Mouse (Mus musculus) cerebellum, adult (tissue): Measurements from ENCODE around the gene Bmyc.
"Not testable (repeated sequence)": the region's sequence is repeated elsewhere in the genome, so short reads cannot be mapped to it uniquely, and the experiment has no call there.

Source experiments
- ATAC-seq: cut with Nextera tagmentation; 2 replicates; pipeline ENCODE4 v1.9.2; 2017; ENCODE audit warnings: mild to moderate bottlenecking, moderate library complexity, mixed read lengths; ENCODE audit not compliant: insufficient number of reproducible peaks, low FRiP score, low TSS enrichment

Gene Bmyc

DNA sequence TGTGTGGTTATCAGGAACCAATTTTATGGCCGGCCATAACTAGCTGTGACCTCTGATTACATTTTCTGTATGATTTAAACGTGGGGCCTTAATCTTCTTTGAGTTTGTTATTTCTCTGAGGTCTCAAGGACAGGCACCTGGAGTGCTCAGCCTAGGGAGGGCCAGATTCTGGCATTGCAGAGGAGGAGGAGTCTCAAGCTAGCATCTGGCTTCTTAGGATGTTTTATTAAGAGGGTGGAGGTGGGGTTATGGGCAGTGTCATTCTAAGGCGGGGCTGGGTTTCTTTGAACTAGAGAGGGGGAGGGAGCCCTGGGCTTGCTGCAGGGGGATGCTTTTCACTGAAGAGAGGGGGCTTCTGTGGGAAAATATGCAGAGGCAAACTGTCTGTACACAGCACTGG, 5.1 kb downstream of the Bmyc start:
- not testable (repeated sequence) for ATAC-seq

DNA sequence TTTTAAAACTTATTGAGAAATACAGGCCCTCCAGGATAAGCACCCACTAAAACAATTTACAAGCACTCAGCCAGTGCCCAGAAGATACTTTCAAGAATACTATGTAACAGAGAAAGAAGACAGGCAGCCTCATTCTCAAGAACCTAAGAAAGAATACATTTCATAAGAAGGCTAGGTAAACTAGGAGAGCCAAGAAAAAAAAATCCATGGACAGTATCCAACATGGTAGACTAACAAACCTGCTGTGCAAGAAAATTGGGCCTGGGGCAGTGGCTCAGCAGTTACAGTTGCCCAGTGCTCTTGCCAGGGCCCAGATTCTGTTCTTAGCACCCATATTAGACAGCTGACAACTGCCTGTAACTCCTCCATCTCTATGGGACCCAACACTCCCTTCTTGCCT, 10.7 kb downstream of the Bmyc start:
- no peak for ATAC-seq

DNA sequence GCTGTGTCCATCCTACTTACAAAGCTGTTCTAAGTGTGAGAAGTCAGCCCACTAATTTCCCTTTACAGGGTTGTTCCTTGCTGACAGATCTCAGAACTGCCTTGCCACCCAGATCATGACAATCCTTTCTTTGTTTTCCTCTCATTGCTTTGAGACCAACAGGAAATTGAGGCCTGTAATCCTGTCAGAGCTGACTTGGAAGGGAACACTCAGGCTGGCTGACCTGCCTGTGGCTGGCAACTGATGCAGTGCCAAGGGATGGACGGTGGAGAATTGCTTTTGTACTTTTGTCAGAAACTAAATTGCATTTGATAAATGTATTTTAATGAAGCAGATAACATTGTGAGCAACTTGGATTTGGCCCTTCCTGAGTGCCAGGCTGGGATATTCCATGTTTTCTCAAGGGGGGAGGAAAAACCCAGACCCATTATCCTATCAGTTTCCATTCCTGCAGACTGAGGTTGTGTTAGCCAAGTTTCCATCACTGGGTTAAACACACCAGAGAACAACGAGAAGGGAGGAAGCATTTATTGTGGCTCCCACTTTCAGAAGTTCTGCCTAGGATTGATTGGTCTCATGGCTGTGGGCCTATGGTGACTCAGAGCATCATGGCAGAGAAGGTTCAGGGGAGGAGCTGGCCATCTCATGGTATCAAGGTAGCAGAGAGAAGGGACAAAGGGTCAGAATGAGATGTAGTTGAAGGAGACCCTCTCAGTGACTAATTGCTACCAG, 26.8 kb downstream of the Bmyc start:
- no peak for ATAC-seq

DNA sequence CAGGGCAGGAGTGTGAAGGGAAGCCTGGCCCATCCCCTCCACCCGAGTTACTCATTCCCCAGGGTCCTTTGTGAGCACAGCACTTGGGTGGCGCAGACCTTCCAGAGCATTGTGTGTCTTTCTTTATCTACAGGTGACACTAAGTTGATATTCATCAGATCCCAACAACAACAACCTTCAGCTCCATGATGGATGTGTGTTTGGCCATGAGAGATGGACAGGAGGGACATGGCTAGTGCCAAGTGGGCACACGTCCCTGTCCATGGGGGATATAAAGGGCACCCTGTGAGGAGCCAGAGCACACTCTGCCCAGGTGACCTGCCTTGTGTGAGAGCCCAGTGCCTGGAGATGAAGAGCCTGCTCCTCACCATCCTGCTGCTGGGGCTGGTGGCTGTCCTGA, 30.2 kb downstream of the Bmyc start, which contains the start of gene Obp2b:
Obp2b (plus strand) TSS at position 301 of the 400 bp plus-strand sequence.
- ATAC-seq = not testable (repeated sequence)

DNA sequence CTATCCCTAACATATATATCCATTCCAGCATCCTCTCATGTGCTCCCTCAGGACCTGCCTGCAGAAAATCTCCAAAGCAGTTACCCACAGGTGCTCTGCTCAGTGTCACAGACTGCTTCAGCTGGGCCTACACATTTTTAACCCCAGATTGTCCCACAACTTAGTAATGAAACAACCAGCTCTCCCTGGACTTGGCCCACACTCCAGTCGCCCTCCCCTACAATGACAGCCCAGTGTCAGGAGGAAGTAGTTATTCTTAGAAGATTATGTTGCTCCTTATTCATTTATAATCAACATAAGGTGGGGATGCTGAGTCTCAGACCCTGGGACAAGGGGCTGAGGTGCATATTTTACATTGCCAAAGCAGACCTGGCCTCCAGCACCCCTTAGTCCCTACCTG, 35.1 kb downstream of the Bmyc start:
- ATAC-seq = no peak

DNA sequence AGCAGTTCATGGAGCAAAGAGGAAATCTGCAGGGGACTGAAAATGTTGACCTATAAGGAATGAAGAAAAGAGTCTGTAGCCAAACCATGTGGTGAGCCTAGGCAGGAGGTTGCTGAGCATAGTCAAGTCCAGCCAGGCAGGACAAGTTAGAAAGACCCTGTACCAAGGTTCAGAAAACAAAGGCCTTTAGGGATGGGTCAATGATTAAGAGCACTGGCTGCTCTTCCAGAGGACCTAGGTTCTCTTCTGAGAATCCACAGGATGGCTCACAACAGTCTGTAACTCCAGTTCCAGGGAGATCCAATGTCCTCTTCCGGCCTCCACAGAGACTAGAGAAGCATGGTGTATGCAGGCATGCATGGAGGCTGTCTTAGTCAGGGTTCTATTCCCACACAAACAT, 47.7 kb downstream of the Bmyc start:
- ATAC-seq = no peak
